24 mouse cellular contexts compared by ENCODE assay signal in genomic region chr5:34280976-34281375, GRCm38 (mm10). TPM values are rescaled to one million over a fixed set of nuclear protein-coding genes. Genes with fewer than 3 reads are reported as not detected.
"Had no signal": no experiment of that assay in that cellular context is flagged by ENCODE, and none has a peak within 500 bp of the region (broad histone marks: within the 10 kb centered on the region; RNA-seq: fewer than 3 reads in every experiment).

No protein-coding gene starts in this region.

- H3K4me2 ChIP-seq: limb, embryonic 13.5 days; liver, embryonic 12.5 days; liver, embryonic 15.5 days; lung, embryonic 15.5 days; midbrain, embryonic 13.5 days; neural tube, embryonic 13.5 days had no signal

- H3K9ac ChIP-seq: limb, embryonic 13.5 days; liver, embryonic 12.5 days; liver, embryonic 15.5 days; lung, embryonic 15.5 days; midbrain, embryonic 13.5 days; neural tube, embryonic 13.5 days had no signal

- H3K27ac ChIP-seq: limb, embryonic 10.5 days; limb, embryonic 13.5 days; liver, embryonic 12.5 days; liver, embryonic 15.5 days; lung, embryonic 15.5 days; midbrain, embryonic 10.5 days; midbrain, embryonic 13.5 days; neural tube, embryonic 13.5 days had no signal

- H3K4me1 ChIP-seq: liver, embryonic 15.5 days; lung, embryonic 15.5 days had no signal

- H3K4me3 ChIP-seq: limb, embryonic 10.5 days; limb, embryonic 13.5 days; liver, embryonic 12.5 days; liver, embryonic 15.5 days; lung, embryonic 15.5 days; megakaryocyte, embryonic 14.5 days; midbrain, embryonic 10.5 days; midbrain, embryonic 13.5 days; myocyte; neural tube, embryonic 13.5 days had no signal

- H3K9me3 ChIP-seq: limb, embryonic 10.5 days; limb, embryonic 13.5 days; liver, embryonic 12.5 days; liver, embryonic 15.5 days; lung, embryonic 15.5 days; megakaryocyte, embryonic 14.5 days; midbrain, embryonic 10.5 days; midbrain, embryonic 13.5 days; neural tube, embryonic 13.5 days had no signal

- H3K36me3 ChIP-seq: limb, embryonic 10.5 days; limb, embryonic 13.5 days; liver, embryonic 12.5 days; liver, embryonic 15.5 days; lung, embryonic 15.5 days; midbrain, embryonic 10.5 days; midbrain, embryonic 13.5 days; neural tube, embryonic 13.5 days had no signal

- ATAC-seq: liver, embryonic 12.5 days; midbrain, embryonic 13.5 days; midbrain, embryonic 16.5 days had no signal

- DNase-seq: kidney, postnatal 14 days; kidney, postnatal 4 days; layer of hippocampus, adult 9-11 months; liver; lung, adult 18-20 months; lung, postnatal 10 days; lung, postnatal 36 days; thymus, adult 2 months; thymus, postnatal 14 days; thymus, postnatal 4 days had no signal

RNA-seq across cellular contexts. Expression of gene Zfyve28, which starts 7.3 kb away (rescaled TPM):
- polyA plus RNA-seq: liver, embryonic 12.5 days had no signal

RNA-seq across cellular contexts. Expression of gene Cfap99, which starts 7.4 kb away (rescaled TPM):
- polyA plus RNA-seq: kidney, embryonic 16.5 days; limb, embryonic 10.5 days; limb, embryonic 13.5 days; liver, embryonic 12.5 days; liver, embryonic 15.5 days; midbrain, embryonic 10.5 days; midbrain, embryonic 13.5 days; neural tube, embryonic 13.5 days; small intestine, adult 2 months; stomach, embryonic 16.5 days; thymus, adult 2 months had no signal
